Mouse (Mus musculus): ENCODE results near the gene Elovl6. TPM values are rescaled to one million over a fixed set of nuclear protein-coding genes. Genes with fewer than 3 reads are reported as not detected.
A peak's percentile ranks its signal among the peaks of the same experiment; 100 is the strongest.

Gene Elovl6
- total RNA-seq, 2 experiments from 2014 or later = 1.4 to 4.5 TPM

- intact Hi-C loops (cut with DNase I; ENCODE audit: low total_unique reads) = no loop called here
Observed at GRCm38 (mm10) chr3:129663906-129664305, 131.8 kb downstream of the Elovl6 start.

GRCm38 (mm10) chr3:129675923-129676322 lies 143.8 kb downstream of the Elovl6 start:
- DNase-seq = no peak
- intact Hi-C loops (cut with DNase I; ENCODE audit: low total_unique reads) = no loop called here

More at GRCm38 (mm10) chr3:129663906-129664305, 131.8 kb downstream of the Elovl6 start:
- DNase-seq = no peak

DNA sequence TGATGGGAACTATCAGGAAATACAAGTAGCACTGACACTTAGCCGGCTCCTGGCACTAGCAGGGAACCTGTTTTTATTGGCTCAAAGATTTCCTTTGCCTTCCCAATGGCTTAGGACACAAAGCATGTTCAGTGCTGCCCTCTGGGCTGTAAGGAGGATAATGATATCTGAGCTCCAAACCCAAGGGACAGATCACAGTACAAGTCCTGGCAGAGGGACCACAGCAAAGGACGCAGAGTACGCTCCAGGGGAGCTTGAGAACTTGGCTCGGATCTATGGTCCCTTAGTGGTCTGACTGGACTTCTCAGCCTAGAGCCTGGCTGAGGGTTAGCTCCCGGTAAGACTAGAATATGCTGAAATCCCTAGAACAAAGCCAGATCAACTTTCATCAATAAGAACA lies 148.1 kb downstream of the Elovl6 start:
- intact Hi-C loops (cut with DNase I; ENCODE audit: low total_unique reads) = no loop called here
- DNase-seq = peak; percentile 45

GRCm38 (mm10) chr3:129681841-129682240 lies 149.7 kb downstream of the Elovl6 start:
- intact Hi-C loops (cut with DNase I; ENCODE audit: low total_unique reads) = no loop called here
- no peak for DNase-seq

DNA sequence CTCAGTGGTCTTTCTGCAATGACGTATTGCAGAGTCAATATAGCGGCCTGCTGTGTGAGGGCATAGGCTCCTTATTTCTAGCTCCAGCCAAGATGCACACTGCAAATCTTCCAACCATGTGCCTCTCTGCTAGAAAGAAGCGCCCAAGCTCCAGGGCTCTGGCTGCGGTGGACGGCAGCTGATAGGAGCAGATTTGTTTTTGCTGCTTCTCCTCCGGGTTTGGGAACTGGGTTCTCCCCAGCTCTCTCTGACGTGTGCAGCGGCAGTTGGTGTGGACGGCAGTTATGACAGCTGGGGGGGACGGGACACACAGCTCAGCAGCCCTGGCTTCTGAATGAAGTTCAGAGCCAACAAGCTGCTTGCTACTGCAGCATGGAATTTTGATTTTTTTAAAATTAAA lies 150.2 kb downstream of the Elovl6 start:
- intact Hi-C loops (cut with DNase I; ENCODE audit: low total_unique reads) = no loop called here
- no peak for DNase-seq

GRCm38 (mm10) chr3:129683060-129683679 lies 151.0 kb downstream of the Elovl6 start:
- intact Hi-C loops (cut with DNase I; ENCODE audit: low total_unique reads) = no loop called here
- peak; percentile 24 for DNase-seq

DNA sequence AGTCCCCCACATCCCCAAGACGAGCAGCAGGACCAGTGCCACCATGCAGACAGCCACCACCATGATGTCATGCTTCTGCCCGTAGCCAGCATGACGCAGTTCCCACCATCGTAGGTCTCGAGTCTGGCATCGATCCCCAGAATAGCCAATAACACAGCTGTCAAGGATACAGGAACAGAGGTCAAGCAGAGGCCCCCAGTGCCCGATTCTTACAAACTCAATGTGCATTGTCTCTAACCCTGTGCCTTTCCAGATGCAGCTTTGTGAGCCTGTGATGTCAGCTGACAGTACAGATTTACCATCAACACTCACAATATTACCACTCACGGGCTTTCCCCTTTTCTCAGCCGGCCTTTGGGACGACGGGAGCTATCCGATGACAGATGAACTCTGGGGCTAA lies 154.0 kb downstream of the Elovl6 start:
- DNase-seq = no peak
- intact Hi-C loops (cut with DNase I; ENCODE audit: low total_unique reads) = loop anchor here (5.0 kb wide), 2 partner anchors 264 to 379 kb away; no protein-coding TSS in a partner anchor

GRCm38 (mm10) chr3:129686698-129687333 lies 154.7 kb downstream of the Elovl6 start:
- intact Hi-C loops (cut with DNase I; ENCODE audit: low total_unique reads) = loop anchor here (5.0 kb wide), 2 partner anchors 265 to 380 kb away; no protein-coding TSS in a partner anchor
- DNase-seq = peak; percentile 25

DNA sequence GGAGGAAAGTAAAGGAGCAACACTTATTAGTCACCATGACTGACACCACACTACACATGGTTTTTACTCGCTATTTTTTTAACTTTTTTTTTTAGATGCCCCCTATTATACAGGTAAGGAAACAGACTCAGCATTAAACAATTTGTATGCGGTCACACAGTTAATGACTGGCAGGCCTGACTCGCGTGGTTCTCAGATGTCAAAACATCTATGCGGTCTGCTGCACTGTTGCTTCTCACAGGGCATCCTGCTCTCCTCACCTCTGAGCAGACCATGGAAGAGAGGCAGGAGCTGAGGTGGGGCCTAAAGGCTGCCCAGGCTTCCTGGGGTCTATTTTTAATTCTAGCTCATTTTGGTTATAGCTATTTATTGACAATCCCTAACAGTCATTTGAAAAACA lies 155.3 kb downstream of the Elovl6 start:
- no peak for DNase-seq
- intact Hi-C loops (cut with DNase I; ENCODE audit: low total_unique reads) = loop anchor here (5.0 kb wide), 2 partner anchors 265 to 380 kb away; no protein-coding TSS in a partner anchor

Small RNA genes within 50 kb of the gene (microRNA-seq; reads per million reads assigned to microRNA genes)
- gene Gm24515 = 0 reads per million in 2 experiments

Other genes starting within 250 kb of the Elovl6 start
- 1 to 10 TPM; 3.5 to 3.6 TPM for gene Enpep, start 199.6 kb upstream of the Elovl6 start, total RNA-seq (2021)
- gene Egf, start 223.0 kb downstream of the Elovl6 start, total RNA-seq (2021) = 10 to 100 TPM; 21.0 to 24.7 TPM

All from gastrocnemius, postnatal 14 days (tissue).